Mouse (Mus musculus) brain, adult 2 months (tissue): ENCODE data around the gene Itpr1.

Experiments
- DNase-seq: peaks from one replicate; pipeline ENCODE4 v3.0.0; 2011; ENCODE audit warnings: low read depth, low spot score

Gene Itpr1

GRCm38 (mm10) chr6:108239056-108239455 is 26.2 kb downstream of the Itpr1 start:
- DNase-seq, result no peak

GRCm38 (mm10) chr6:108240004-108240403 is 27.1 kb downstream of the Itpr1 start:
- no peak for DNase-seq

- no peak for DNase-seq
Measured at GRCm38 (mm10) chr6:108240754-108241153, 27.9 kb downstream of the Itpr1 start.

GRCm38 (mm10) chr6:108244571-108244970 is 31.7 kb downstream of the Itpr1 start:
- DNase-seq, result peak; percentile 57

- no peak for DNase-seq
Measured at GRCm38 (mm10) chr6:108246369-108247085, 33.6 kb downstream of the Itpr1 start.

GRCm38 (mm10) chr6:108247211-108247610 is 34.3 kb downstream of the Itpr1 start:
- DNase-seq, result no peak

- peak; percentile 66 for DNase-seq
Measured at GRCm38 (mm10) chr6:108248519-108248918, 35.6 kb downstream of the Itpr1 start.

GRCm38 (mm10) chr6:108249031-108249917 is 36.4 kb downstream of the Itpr1 start:
- DNase-seq, result no peak

GRCm38 (mm10) chr6:108249918-108250225 is 37.0 kb downstream of the Itpr1 start:
- peak; percentile 69 for DNase-seq

GRCm38 (mm10) chr6:108250416-108250815 is 37.5 kb downstream of the Itpr1 start:
- DNase-seq, result no peak

GRCm38 (mm10) chr6:108252565-108253360 is 39.9 kb downstream of the Itpr1 start:
- no peak for DNase-seq

GRCm38 (mm10) chr6:108254132-108255064 is 41.5 kb downstream of the Itpr1 start:
- peak; percentile 69 for DNase-seq

GRCm38 (mm10) chr6:108255880-108256279 is 43.0 kb downstream of the Itpr1 start:
- DNase-seq, result no peak

GRCm38 (mm10) chr6:108257225-108257624 is 44.3 kb downstream of the Itpr1 start:
- no peak for DNase-seq

GRCm38 (mm10) chr6:108258631-108259030 is 45.7 kb downstream of the Itpr1 start:
- no peak for DNase-seq

GRCm38 (mm10) chr6:108259671-108260070 is 46.8 kb downstream of the Itpr1 start:
- no peak for DNase-seq

- no peak for DNase-seq
Measured at GRCm38 (mm10) chr6:108261506-108261905, 48.6 kb downstream of the Itpr1 start.

- no peak for DNase-seq
Measured at GRCm38 (mm10) chr6:108264164-108264563, 51.3 kb downstream of the Itpr1 start.

- no peak for DNase-seq
Measured at GRCm38 (mm10) chr6:108273451-108273850, 60.6 kb downstream of the Itpr1 start.

- DNase-seq, result peak; percentile 60
Measured at GRCm38 (mm10) chr6:108274364-108275084, 61.6 kb downstream of the Itpr1 start.
